Mouse (Mus musculus) stomach, postnatal 0 days (tissue): Measurements from ENCODE around the gene Csnk1e.

ENCODE experiments used
- CTCF ChIP-seq: IDR thresholded peaks from 2 replicates; pipeline ENCODE4 v1.5.1; 2016; ENCODE audit warnings: antibody characterized with exemption, low read depth, mild to moderate bottlenecking, moderate library complexity
- EP300 ChIP-seq: optimal IDR thresholded peaks from 2 replicates; pipeline ENCODE3; 2016; ENCODE audit warnings: antibody characterized with exemption

- TF ChIP-seq CTCF (no peak), EP300 (no peak)
Measured at GRCm38 (mm10) chr15:79445786-79446654, 9.3 kb downstream of the Csnk1e start.
